Mouse (Mus musculus) CD8-positive naive resting alpha-beta T cell, adult 2 months (primary cell): Measurements from ENCODE around the gene Ctcf.
"Not testable (repeated sequence)": the region's sequence is repeated elsewhere in the genome, so short reads cannot be mapped to it uniquely, and the experiment has no call there.

Experiments used
- DNase-seq, 2 experiments: peaks; one replicate each; pipeline ENCODE4 v3.0.0; 2022; ENCODE audit warnings: low read depth in 2 of 2, low spot score in 2 of 2

Ctcf gene

DNA sequence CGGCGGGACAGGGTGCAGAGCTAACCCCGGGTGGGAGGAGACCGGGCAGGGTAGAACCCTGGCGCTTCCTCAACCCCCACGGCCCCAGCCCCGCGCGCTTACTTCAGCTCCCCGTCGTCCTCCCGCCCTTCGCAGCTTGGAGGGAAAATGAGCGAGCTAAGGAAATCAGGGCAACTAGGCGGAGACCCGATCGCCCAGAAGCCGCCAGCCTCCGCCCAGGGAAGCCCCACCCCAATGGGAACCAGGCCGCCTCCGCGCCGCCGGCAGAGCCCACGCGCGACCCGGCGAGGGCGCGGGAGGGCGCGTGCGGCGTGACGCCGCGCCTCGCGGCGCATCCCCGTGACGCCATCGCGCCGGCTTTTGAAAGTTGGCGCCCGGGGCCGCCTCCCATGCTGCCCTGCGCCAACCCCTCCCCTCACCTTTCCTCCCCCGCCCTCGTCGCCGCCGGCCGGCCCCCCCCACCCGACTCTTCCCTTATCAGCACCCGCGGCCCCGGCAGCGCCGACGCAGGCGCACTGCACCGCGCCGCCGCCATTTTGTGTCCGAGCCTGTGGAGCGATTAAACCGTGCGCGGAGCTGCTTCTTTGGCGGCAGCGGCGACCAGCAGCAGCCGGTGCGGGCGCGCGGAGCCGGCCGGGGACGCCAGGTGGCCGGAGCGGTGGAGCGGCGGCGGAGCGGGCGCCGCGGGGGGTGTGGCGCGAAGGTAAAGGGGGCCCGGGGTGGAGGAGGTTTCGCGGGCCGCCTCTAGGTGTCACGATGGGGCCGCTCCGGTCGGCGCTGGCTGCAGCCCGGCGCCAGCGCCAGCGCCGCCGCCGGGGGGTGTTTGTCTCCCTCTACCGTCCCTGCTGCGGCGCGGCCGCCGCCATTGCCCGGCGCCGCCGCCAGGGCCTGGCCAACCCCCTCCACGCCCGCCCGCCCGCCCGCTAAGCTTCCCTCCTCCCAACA is at the start of gene Ctcf:
Gene Ctcf, plus strand, starts transcription at position 551 of the 945 bp plus-strand sequence.
- DNase-seq, result peak; percentile 88 to 91

DNA sequence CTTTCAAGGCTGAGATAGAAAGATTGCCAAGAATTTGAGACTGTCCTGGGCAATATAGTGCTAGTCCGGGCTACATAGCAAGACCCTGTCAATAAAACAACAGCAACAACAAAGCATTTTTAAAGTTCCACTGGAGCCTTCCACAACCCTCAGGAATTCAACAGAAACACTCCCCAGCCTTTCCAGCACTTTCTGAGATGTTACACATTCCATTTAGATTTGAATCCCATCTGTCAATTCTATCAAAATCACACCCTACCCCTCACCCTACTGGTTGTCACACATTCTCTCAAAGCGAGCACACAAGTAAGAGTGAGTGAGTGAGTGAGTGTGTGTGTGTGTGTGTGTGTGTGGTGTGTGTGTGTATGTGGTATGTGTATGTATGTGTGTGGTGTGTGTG is 43.9 kb upstream of the Ctcf start:
- DNase-seq, result no peak

- DNase-seq, result no peak
These were observed 42.5 kb upstream of the Ctcf start for GRCm38 (mm10) chr8:105593859-105594258.

- DNase-seq, result no peak
These were observed 41.7 kb upstream of the Ctcf start for GRCm38 (mm10) chr8:105594451-105595242.

GRCm38 (mm10) chr8:105596362-105597034 is 39.9 kb upstream of the Ctcf start:
- peak; percentile 60 to 76 for DNase-seq

GRCm38 (mm10) chr8:105598777-105599176 is 37.6 kb upstream of the Ctcf start:
- no peak for DNase-seq

- DNase-seq, result no peak
These were observed 35.1 kb upstream of the Ctcf start for GRCm38 (mm10) chr8:105601301-105601700.

DNA sequence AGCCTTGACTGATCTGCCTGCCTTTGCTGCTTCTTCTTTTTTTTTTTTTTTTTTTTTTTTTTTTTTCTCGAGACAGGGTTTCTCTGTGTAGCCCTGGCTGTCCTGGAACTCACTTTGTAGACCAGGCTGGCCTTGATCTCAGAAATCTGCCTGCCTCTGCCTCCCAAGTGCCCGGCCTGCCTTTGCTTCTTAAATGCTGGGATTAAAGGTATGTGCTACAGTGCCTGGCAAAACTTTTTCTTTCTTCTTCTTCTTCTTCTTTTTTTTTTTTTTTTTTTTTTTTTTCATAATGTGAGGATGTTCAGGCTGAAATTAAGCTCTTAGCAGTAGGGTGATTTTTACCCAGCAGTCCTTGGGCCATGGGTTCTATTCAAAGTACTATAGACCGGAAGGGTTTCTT is 33.8 kb upstream of the Ctcf start:
- DNase-seq, result not testable (repeated sequence)

GRCm38 (mm10) chr8:105604804-105605381 is 31.5 kb upstream of the Ctcf start, which contains the start of gene Ripor1:
Gene Ripor1 (plus strand): TSS chr8:105605255.
- peak; percentile 69 to 75 for DNase-seq

DNA sequence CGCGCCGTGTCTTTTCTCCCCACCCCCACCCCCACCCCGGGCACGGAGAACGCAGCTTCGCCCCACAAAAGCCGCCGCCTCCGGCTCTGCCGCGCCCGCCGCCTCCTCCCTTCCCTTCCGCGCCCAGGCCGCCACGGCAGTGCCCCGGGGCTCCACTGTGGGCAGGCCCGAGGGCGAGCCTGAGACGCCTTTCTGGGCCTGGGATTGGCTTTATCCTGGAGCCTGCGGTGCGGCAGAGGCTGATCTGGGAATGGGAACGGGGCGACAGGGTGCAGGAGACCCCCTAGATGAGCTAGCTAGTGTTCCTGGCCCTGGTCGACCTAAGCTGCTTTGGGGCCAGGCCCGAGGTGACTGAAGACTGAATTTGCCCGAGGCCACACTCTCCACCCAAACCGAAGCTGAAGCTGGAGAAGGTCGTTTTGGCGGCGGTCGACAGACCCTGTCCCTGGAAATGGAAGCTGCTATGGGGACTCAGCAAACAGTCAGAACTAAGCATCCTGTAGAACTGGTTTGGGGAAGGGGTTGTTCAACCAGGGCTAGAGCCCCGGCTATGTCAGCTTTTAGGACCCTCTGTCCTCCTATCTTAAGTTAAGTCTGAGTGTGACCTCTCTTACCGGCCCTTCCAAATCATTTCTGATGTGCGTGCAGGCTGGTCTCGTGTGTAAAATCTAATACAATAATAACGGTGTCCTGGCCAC is 30.7 kb upstream of the Ctcf start:
- peak; percentile 21 to 29 for DNase-seq

GRCm38 (mm10) chr8:105606189-105607023 is 30.0 kb upstream of the Ctcf start:
- DNase-seq, result peak; percentile 52 to 68

GRCm38 (mm10) chr8:105607062-105607461 is 29.3 kb upstream of the Ctcf start:
- no peak for DNase-seq

GRCm38 (mm10) chr8:105607684-105608083 is 28.7 kb upstream of the Ctcf start:
- peak in 1 of 2 experiments; percentile 48 for DNase-seq

- DNase-seq, result no peak
These were observed 27.0 kb upstream of the Ctcf start for GRCm38 (mm10) chr8:105609355-105609754.

- no peak for DNase-seq
These were observed 26.6 kb upstream of the Ctcf start for GRCm38 (mm10) chr8:105609771-105610170.

DNA sequence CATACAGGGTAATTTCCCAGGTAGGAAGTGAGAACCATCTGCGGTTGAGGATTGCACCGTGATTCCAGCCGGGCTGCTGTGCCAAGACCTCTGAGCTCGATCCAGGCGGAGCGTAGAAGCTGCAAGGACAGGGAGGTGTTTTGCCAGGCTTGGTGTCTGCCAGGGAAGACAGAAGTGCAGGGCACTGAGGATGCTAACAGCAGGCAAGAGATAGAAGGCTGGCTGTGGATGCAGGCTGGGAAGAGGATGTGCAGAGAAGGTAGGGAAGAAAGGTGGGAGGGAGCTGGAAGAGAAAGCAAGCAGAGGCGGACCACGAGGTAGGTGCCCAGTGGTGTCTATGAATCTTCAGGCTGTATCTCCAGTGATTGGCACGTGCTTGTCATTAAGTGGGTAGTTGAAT is 24.5 kb upstream of the Ctcf start:
- no peak for DNase-seq

- DNase-seq, result no peak
These were observed 23.3 kb upstream of the Ctcf start for GRCm38 (mm10) chr8:105613037-105613436.

DNA sequence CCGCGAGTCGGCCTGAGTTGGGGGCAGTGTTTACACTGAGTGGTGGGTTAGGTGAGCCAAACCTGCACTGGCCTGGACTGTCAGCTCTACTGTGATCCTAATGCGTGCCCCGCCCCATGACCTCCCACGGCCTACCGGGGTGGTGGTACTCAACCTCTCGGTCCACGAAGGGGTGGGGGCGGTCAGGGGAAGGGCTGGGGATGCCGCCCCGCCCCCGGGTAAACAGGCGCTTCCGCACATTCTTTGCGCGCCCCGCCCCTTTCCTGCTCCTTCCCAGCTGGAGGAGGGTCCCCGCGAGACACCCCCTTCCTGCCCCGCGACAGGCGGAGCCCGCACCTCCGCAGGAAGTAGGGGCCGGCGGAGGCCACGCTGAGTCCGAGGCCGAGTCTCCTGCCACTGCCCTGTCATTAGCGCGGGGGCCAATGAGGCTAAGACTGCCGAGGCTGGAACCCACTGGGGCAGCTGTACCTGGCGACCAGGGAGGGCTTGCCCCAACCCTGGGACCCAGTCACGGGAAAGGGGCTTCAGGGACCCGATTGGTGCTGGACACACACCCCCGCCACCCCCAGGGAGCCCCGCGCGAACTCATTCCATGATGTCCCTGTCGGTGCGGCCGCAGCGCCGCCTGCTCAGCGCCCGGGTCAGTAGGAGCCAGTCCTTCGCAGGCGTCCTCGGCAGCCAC is 22.4 kb upstream of the Ctcf start:
- no peak for DNase-seq

GRCm38 (mm10) chr8:105615942-105616341 is 20.4 kb upstream of the Ctcf start:
- DNase-seq, result no peak
